Mouse (Mus musculus) splenic B cell, adult 2 months (primary cell): ENCODE results near the gene Smarcal1.
A peak's percentile ranks its signal among the peaks of the same experiment; 100 is the strongest.

Source experiments
- DNase-seq: peaks from one replicate; pipeline ENCODE4 v3.0.0-alpha.2; 2011; ENCODE audit warnings: low read depth, low spot score
- H3K27me3 ChIP-seq: 2 replicates; pipeline ENCODE4 v1.6.1; 2012; ENCODE audit warnings: mild to moderate bottlenecking, low read length, moderate library complexity, mixed read lengths; ENCODE audit not compliant: control insufficient read depth, poor library complexity, insufficient read depth, severe bottlenecking
- H3K36me3 ChIP-seq: 2 replicates; pipeline ENCODE4 v1.6.1; 2012; ENCODE audit warnings: mild to moderate bottlenecking, low read length, moderate library complexity, mixed read lengths; ENCODE audit not compliant: control insufficient read depth, poor library complexity, insufficient read depth, severe bottlenecking

Smarcal1 gene

DNA sequence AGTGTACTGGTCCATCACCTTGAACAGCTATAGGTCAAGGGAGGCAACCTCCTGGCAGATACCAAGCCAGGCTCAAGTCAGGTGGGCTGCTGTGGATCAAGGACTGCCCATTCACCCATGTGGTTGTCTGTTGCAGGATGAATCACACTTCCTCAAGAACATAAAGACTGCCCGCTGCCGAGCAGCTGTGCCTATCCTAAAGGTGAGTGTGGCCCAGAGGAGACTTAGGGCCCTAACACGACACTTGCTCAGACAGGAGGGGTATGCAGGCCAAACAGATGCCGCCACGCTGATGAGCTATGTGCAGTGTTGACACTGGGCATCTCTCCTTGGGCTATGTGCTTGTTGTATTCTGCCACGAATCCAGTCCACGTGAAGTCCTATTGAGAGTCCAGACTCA, 18.2 kb downstream of the Smarcal1 start:
- H3K36me3 ChIP-seq: peaks cover 10% of the 10 kb centered on the region
- DNase-seq: no peak

DNA sequence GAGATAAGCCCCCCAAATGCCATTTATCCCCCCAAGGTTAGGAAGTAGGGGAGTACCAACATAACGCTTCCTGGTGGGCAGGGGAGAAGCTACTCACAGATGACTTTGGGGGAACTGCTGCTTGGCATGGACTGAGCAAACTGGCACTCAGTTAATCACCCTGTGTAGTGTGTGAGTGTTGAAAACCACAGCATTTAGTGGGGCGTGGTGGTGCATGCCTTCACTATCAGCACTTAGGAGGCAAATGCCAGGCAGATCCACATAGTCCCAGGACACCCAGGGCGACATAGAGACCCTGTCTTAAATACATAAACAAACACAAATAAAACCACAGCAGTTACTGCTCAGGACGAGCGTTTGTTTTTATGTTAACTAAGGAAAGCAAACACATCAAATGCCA, 19.1 kb downstream of the Smarcal1 start:
- Histone ChIP-seq H3K36me3 (peaks cover 10% of the 10 kb centered on the region; the same call in 1 of the 2 replicates), H3K27me3 (no peaks in the 10 kb centered on the region)
- no peak for DNase-seq

More for the DNA sequence above, 18.2 kb downstream of the Smarcal1 start:
- H3K27me3 ChIP-seq: no peaks in the 10 kb centered on the region

DNA sequence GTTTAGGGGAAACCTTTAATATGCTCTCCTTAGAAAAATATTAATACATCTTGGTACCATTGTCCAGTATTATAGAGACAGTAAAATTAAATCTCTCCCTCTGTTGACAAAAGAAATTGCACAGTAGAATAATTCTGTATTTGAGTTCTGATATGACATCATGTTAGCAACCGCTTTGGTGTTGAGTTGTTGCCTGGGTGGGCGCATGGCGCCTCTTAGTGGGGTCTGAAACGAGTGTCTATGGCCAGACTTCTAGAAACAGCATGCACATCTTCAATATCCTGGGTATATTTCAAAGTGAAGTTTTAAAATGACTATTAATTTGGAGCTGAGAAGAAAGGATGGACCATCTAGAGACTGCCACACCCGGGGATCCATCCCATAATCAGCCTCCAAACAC, 19.8 kb downstream of the Smarcal1 start:
- H3K27me3 ChIP-seq: no peaks in the 10 kb centered on the region
- no peak for DNase-seq
- H3K36me3 ChIP-seq: peaks cover 9% of the 10 kb centered on the region; the same call in 1 of the 2 replicates

DNA sequence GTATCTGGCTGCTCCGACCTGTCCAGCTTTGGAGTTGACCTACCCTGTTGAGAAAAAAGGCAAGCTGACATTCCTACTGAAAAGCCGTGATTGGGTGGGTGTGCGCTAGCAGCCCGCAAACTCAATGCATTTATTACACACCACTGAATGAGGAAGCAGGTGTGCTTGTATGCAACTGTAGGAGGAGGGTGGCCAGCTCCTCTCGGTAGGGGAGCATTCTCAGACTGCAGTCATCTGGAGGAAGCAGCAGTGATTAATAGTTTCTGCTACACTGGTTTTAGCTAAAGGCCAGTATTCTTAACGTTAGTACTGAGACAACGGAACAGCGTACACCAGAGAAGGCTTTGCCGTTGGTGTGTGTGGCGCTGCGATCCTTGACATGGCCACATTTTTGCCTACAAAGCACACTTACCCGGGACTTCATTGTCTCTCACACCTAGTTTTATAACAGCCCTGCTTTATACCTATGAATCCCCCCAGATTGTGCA, 23.2 kb downstream of the Smarcal1 start:
- peaks cover 10% of the 10 kb centered on the region for H3K36me3 ChIP-seq
- DNase-seq: no peak
- no peaks in the 10 kb centered on the region for H3K27me3 ChIP-seq

DNA sequence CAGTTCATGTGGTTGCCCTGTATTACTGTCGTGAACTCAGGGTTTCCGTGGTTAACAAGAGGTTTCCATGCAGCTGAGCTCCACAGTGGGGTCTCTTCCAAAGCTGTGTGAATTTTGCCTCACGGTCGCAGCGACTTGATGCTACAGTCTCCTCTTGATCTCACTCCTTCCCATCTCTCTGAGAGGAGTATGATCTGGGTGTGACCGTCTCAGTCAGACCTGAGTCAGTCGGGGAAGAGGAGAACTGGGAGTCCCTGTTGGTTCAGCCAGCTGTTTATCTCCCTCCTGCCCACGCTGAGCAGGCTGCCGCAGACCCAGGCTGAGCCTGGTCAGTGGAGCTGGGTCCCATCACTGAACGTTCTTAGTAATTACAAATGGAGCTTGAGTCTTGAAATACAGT, 26.1 kb downstream of the Smarcal1 start:
- Histone ChIP-seq H3K36me3 (peaks cover 9% of the 10 kb centered on the region), H3K27me3 (no peaks in the 10 kb centered on the region)
- DNase-seq: no peak

DNA sequence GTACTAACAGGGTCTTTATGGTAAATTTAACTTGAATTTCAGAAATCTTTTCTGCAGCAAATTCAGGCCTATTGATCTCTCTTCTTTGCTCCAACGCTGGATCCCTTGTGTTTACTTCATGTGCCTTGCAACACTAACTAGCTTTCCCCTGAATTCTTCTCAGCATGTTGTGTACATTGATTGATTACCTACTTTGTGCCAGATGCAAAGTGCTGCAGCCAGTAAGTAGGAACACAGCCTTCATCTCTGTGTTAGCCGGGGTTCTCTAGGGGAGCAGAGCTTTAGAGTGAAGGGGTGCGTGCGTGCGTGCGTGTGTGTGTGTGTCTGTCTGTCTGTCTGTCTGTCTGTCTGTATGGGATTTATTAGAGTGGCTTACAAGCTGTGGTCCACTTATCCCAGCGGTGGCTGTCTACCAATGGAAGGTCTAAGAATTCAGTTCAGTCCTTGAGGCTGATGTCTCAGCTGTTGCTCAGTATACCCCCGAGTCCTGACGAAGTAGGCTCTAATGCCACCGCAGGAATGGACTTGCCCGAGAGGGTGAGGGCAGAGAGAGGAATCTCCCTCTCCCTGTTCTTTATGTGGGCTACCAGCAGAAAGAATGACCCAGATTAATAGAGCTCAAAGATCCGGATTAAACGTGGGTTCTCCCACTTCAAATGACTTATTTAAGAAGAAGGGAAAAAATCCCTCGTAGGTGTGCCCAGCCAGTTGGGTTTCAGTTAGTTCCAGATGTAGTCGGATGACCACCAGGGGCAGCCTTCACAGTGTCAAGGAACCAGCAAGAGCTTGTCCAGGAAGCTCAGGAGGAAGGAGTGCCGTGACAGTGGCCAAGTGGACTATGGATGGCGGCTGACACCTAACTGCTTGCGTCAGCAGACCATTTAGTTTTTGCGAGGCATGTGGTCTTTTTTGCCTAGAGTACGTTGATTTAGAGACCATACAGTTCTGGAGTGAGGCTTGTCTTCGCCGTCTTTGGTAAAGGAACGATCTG, 27.1 kb downstream of the Smarcal1 start:
- peaks cover 9% of the 10 kb centered on the region for H3K36me3 ChIP-seq
- no peaks in the 10 kb centered on the region for H3K27me3 ChIP-seq
- DNase-seq: no peak

DNA sequence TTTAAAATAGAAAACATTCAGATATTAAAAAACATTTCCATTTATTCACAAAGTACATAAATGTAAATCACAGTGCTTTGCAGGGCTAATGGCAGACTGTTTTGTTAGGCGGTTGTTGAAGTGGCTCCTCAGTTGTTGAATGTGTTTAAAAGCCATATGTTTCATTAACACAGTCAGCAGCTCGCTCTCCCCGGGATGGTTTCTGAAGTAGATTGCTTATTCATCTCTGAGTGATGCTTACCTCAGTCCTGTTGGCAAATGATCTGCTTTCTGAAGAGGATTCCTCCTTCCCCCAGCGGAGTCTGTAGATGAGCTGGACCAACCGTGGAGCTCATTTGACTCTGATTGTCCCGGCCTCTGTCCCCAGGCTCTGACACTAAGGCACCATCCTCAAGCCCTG, 29.1 kb downstream of the Smarcal1 start:
- Histone ChIP-seq H3K27me3 (no peaks in the 10 kb centered on the region), H3K36me3 (peaks cover 19% of the 10 kb centered on the region)
- DNase-seq: no peak

DNA sequence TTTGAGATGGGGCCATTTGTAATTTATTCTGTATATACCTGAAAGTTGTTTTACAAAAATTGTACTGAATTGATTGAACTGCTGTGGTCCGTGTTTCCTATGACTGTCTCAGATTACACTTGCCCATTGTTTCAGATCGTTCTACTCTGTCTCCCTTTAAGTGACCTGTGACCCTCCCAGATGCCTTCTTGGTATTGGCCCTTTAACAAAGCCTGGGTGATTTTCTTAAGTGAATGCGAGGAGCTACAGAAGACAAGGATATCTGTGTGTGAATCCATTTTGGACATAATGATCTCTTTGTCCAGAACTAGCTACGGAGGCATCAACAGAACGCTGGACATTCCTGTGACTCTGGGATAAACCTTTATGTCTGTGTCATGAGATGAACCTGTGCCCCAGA, 52.2 kb downstream of the Smarcal1 start:
- DNase-seq: no peak
- Histone ChIP-seq H3K36me3 (peaks cover 1% of the 10 kb centered on the region; the same call in 1 of the 2 replicates), H3K27me3 (no peaks in the 10 kb centered on the region)

DNA sequence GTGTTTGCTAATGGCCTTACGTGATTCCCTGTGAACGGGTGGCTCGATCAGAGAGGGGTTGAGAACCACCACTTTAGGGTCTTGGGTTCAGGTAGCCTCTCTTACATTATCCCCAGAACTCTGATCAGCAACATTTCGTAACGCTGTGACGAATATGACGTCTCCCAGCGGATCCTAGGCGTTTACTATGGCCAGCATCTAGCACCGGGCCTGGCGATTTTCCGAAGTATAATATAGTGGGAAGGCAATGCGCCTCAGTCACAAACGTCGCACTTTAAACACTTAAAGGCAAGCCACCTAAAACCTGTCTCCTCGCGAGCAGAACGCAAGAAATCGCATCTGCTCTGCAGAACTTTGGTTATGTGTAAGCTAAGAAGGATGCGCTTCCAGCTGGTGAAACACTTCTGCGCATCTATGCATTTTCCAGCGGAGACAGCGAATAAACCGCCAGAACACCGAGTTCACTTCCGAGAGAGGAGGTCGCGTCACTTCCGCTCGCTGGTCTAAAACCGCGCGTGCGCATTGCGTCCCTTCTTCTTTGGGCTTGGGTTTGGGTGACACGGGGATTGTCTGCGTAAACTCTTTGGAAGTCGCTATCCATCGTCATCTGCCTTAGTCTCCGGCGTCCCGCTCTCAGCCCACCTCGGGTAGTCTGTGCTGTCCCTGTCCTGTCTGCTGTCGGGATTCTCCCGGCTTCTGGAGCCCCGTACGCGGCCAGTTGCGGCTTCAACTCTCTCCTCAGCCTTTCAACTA, 57.8 kb downstream of the Smarcal1 start:
- Histone ChIP-seq H3K36me3 (no peaks in the 10 kb centered on the region), H3K27me3 (no peaks in the 10 kb centered on the region)
- peak; percentile 8 for DNase-seq

DNA sequence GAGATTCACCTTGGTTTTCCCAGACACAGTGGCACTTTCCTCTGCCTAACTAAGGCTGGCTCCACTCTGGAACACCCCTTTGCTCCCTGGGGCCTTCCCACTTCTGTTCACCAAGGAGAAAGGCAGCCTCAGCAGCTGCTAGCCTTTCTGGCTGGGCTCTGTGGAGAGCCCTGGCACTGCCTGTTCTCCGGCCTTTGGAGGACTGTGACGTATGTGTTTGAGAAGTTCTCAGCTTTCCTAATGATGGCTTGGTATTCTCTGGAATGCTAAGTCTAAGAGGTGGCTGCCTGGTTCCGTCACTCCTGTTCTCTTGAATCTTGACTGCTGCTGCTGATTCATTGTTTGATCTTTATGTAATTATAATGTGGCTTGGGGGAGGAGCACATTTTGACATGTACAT, 90.0 kb downstream of the Smarcal1 start:
- DNase-seq: no peak
- no peaks in the 10 kb centered on the region; the same call in 1 of the 2 replicates for H3K27me3 ChIP-seq

More for the DNA sequence above, 90.0 kb downstream of the Smarcal1 start:
- H3K36me3 ChIP-seq: no peaks in the 10 kb centered on the region
